In the genomic region with DNA sequence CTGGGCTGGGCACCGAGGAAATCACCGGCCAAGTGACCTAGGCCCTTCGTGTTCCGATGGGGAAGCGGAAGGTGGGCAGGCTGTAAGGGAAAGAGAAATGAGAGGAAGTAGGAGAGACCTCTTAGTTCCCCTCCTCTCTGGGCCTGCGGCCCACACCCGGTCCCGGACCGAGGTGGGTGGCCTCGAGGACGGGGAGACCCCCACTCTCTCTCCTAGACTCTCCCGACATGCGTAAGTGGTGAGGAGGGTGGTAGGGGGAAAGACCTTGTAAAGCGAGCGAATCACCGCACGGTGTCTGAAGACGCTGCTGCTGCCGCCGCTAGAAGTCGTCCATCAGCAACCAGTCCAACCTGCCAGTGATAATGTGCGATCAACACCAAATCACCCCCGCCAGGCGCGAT, we compare ENCODE assay signal across 8 mouse cellular contexts. TPM values are rescaled to one million over a fixed set of nuclear protein-coding genes. Genes with fewer than 3 reads are reported as not detected.
A peak's percentile ranks its signal among the peaks of the same experiment; 100 is the strongest.
DNase-seq lines count a peak whose midpoint lies in the region; ATAC-seq and TF ChIP-seq lines count a peak whose summit lies in the region.

No protein-coding gene starts in this region.

- peak overlapping the region; percentile 8 for H3K9ac ChIP-seq in kidney, postnatal 0 days (ENCODE audit: low read depth, low read length)
- H3K9ac ChIP-seq in hindbrain, embryonic 15.5 days = peak overlapping the region; percentile 54
- peak overlapping the region; percentile 49 for H3K9ac ChIP-seq in midbrain, embryonic 11.5 days (ENCODE audit: low read length)

- no peaks in the 10 kb centered on the region for H3K36me3 ChIP-seq in kidney, postnatal 0 days (ENCODE audit: insufficient read depth, low read length)
- H3K36me3 ChIP-seq in hindbrain, embryonic 15.5 days = no peaks in the 10 kb centered on the region
- H3K36me3 ChIP-seq in midbrain, embryonic 11.5 days (ENCODE audit: control insufficient read depth, insufficient read depth, low read length) = no peaks in the 10 kb centered on the region

- no peaks in the 10 kb centered on the region for H3K27me3 ChIP-seq in kidney, postnatal 0 days (ENCODE audit: insufficient read depth, low read length)
- peaks cover 44% of the 10 kb centered on the region for H3K27me3 ChIP-seq in hindbrain, embryonic 15.5 days
- H3K27me3 ChIP-seq in midbrain, embryonic 11.5 days (ENCODE audit: control insufficient read depth, insufficient read depth, low read length) = peaks cover 71% of the 10 kb centered on the region

- no peaks in the 10 kb centered on the region for H3K9me3 ChIP-seq in kidney, postnatal 0 days (replicated peaks; ENCODE audit: low read length)
- no peaks in the 10 kb centered on the region for H3K9me3 ChIP-seq in hindbrain, embryonic 15.5 days
- H3K9me3 ChIP-seq in midbrain, embryonic 11.5 days (ENCODE audit: control insufficient read depth, low read length) = no peaks in the 10 kb centered on the region

- WGBS in kidney, postnatal 0 days = 7% methylated on average over 25 of the region's 25 CpGs
- under 1% methylated on average over 18 of the region's 25 CpGs for WGBS in hindbrain, embryonic 15.5 days
- WGBS in midbrain, embryonic 11.5 days = 3% methylated on average over 24 of the region's 25 CpGs

- peak overlapping the region; percentile 66; the same call in 1 of the 2 replicates for H3K27ac ChIP-seq in kidney, postnatal 0 days
- peak overlapping the region; percentile 15; the same call in 1 of the 2 replicates for H3K27ac ChIP-seq in cortical plate, adult 2 months (ENCODE audit: insufficient read depth, low read length)
- H3K27ac ChIP-seq in hindbrain, embryonic 15.5 days (replicated peaks) = peak overlapping the region; percentile 83
- peak overlapping the region; percentile 89 for H3K27ac ChIP-seq in midbrain, embryonic 11.5 days (ENCODE audit: low read depth, low read length)

- TF ChIP-seq CTCF in kidney, postnatal 0 days (IDR thresholded peaks at IDR 0.05; ENCODE audit: low read depth) = no peak
- TF ChIP-seq CTCF in cortical plate, adult 2 months (IDR thresholded peaks at IDR 0.05; ENCODE audit: extremely low read depth, insufficient read depth, low read length) = no peak

- TF ChIP-seq POLR2A in cortical plate, adult 2 months (IDR thresholded peaks at IDR 0.05; ENCODE audit: extremely low read depth, insufficient read depth, low read length) = no peak

- H3K4me3 ChIP-seq in kidney, postnatal 0 days (replicated peaks; ENCODE audit: low read depth, low read length) = peak overlapping the region; percentile 35
- peak overlapping the region; percentile 62 for H3K4me3 ChIP-seq in cortical plate, adult 2 months (ENCODE audit: insufficient read depth, low read length)
- peak overlapping the region; percentile 37 for H3K4me3 ChIP-seq in hindbrain, embryonic 15.5 days
- peak overlapping the region; percentile 31; the same call in 1 of the 2 replicates for H3K4me3 ChIP-seq in midbrain, embryonic 11.5 days (ENCODE audit: low read depth, low read length)

- no peak for DNase-seq in kidney, postnatal 0 days (ENCODE audit: low spot score)
- no peak for DNase-seq in kidney, postnatal 36 days
- peak; percentile 91 for DNase-seq in midbrain, embryonic 11.5 days (ENCODE audit: low spot score, missing footprints)
- no peak for DNase-seq in right cerebral cortex, postnatal 25 days
- no peak for DNase-seq in natural killer cell, adult 2 months (ENCODE audit: low spot score in 2 of 2)
- no peak for DNase-seq in c-Kit-positive CD71-positive TER-119-positive erythroid progenitor cells, embryonic 14.5 days (ENCODE audit: low spot score)

- ATAC-seq in kidney, postnatal 0 days (replicated peaks; ENCODE audit: low FRiP score, low read depth) = no peak
- peak; percentile 15; the same call in 1 of the 2 replicates for ATAC-seq in hindbrain, embryonic 15.5 days (ENCODE audit: low FRiP score, low read depth)
- no peak for ATAC-seq in midbrain, embryonic 11.5 days (ENCODE audit: low FRiP score)

- peak overlapping the region; percentile 75 for H3K4me2 ChIP-seq in kidney, postnatal 0 days (ENCODE audit: low read length)
- peak overlapping the region; percentile 63 for H3K4me2 ChIP-seq in hindbrain, embryonic 15.5 days
- H3K4me2 ChIP-seq in midbrain, embryonic 11.5 days = peak overlapping the region; percentile 59

- peaks cover 6% of the 10 kb centered on the region; the same call in 1 of the 2 replicates for H3K4me1 ChIP-seq in kidney, postnatal 0 days (replicated peaks; ENCODE audit: insufficient read depth, low read length)
- H3K4me1 ChIP-seq in cortical plate, adult 2 months (ENCODE audit: control insufficient read depth, insufficient read depth, low read length) = no peaks in the 10 kb centered on the region; the same call in 1 of the 2 replicates
- H3K4me1 ChIP-seq in hindbrain, embryonic 15.5 days (replicated peaks) = peaks cover 47% of the 10 kb centered on the region
- H3K4me1 ChIP-seq in midbrain, embryonic 11.5 days (ENCODE audit: control insufficient read depth, insufficient read depth, low read length) = peaks cover 35% of the 10 kb centered on the region

RNA-seq across cellular contexts. Expression of gene Bcor, which starts 23.0 kb away (rescaled TPM):
- 12.2 and 12.8 TPM in 2 replicates for polyA plus RNA-seq in kidney, postnatal 0 days (2015; fragmentation: Nextera tagmentation; extraction: Ambion mirVana)
- polyA plus RNA-seq in cortical plate, adult 2 months (2012; rRNA removed) = 17.7 and 18.5 TPM in 2 replicates
- polyA plus RNA-seq in hindbrain, embryonic 15.5 days (2015; fragmentation: Nextera tagmentation; extraction: Ambion mirVana) = 13.0 and 15.8 TPM in 2 replicates
- 26.3 and 27.7 TPM in 2 replicates for polyA plus RNA-seq in midbrain, embryonic 11.5 days (2014; fragmentation: Nextera tagmentation; extraction: Ambion mirVana)

Comparison
In these comparisons a context has a peak if more than half of its experiments do, and no peak if none do; other contexts are left out.
1. H3K27ac ChIP-seq: peak in every context shown above with its lines; median percentile 89 in midbrain, embryonic 11.5 days; 83 in hindbrain, embryonic 15.5 days; 66 in kidney, postnatal 0 days; 15 in cortical plate, adult 2 months.